Mouse (Mus musculus) forebrain, embryonic 15.5 days (tissue): ENCODE data around the gene Ppm1l. TPM values are rescaled to one million over a fixed set of nuclear protein-coding genes. Genes with fewer than 3 reads are reported as not detected.
A peak's percentile ranks its signal among the peaks of the same experiment; 100 is the strongest.
"Not testable (repeated sequence)": the region's sequence is repeated elsewhere in the genome, so short reads cannot be mapped to it uniquely, and the experiment has no call there.

ENCODE experiments used
- ATAC-seq: fragments of 200-750 bp; cut with Nextera tagmentation; replicated peaks from 2 replicates; pipeline ENCODE4 v1.8.0; 2017; ENCODE audit warnings: mild to moderate bottlenecking, moderate TSS enrichment, moderate library complexity
- H3K27ac ChIP-seq: fragments of 300-500 bp; sonication (generic); replicated peaks from 2 replicates; pipeline ENCODE4 v1.5.1; 2015; ENCODE audit warnings: mild to moderate bottlenecking, inconsistent platforms
- H3K27me3 ChIP-seq: fragments of 300-500 bp; sonication (generic); 2 replicates; pipeline ENCODE4 v1.6.1; 2015; ENCODE audit warnings: inconsistent platforms
- H3K36me3 ChIP-seq: fragments of 300-500 bp; sonication (generic); 2 replicates; pipeline ENCODE4 v1.6.1; 2015; ENCODE audit warnings: mild to moderate bottlenecking, inconsistent platforms
- H3K4me1 ChIP-seq: fragments of 300-500 bp; sonication (generic); 2 replicates; pipeline ENCODE4 v1.6.1; 2015; ENCODE audit warnings: inconsistent platforms
- H3K4me2 ChIP-seq: fragments of 300-500 bp; sonication (generic); replicated peaks from 2 replicates; pipeline ENCODE4 v1.6.1; 2015; ENCODE audit warnings: mild to moderate bottlenecking, inconsistent platforms
- H3K4me3 ChIP-seq: fragments of 300-500 bp; sonication (generic); 2 replicates; pipeline ENCODE4 v1.5.1; 2015; ENCODE audit warnings: mild to moderate bottlenecking, inconsistent platforms
- H3K9ac ChIP-seq: fragments of 300-500 bp; sonication (generic); replicated peaks from 2 replicates; pipeline ENCODE4 v1.6.1; 2015; ENCODE audit warnings: mild to moderate bottlenecking, inconsistent platforms
- H3K9me3 ChIP-seq: fragments of 300-500 bp; sonication (generic); 2 replicates; pipeline ENCODE4 v1.6.1; 2016; ENCODE audit warnings: inconsistent platforms
- WGBS: fragments of 180-500 bp; shearing (Covaris S2); methylation state at CpG from one replicate; pipeline ENCODE4 v1.1.7; 2015; ENCODE audit warnings: mixed read lengths; 5-methylcytosine and 5-hydroxymethylcytosine counted together
- polyA plus RNA-seq: library from polyadenylated mRNA; unstranded; fragments of >200 nt; fragmentation: Nextera tagmentation; extraction: Ambion mirVana; gene quantifications from 2 replicates; pipeline ENCODE4 v1.2.1, GENCODE M21; 2015

Ppm1l gene
- polyA plus RNA-seq, 1 experiment from 2014 or later: 26.2 TPM

DNA sequence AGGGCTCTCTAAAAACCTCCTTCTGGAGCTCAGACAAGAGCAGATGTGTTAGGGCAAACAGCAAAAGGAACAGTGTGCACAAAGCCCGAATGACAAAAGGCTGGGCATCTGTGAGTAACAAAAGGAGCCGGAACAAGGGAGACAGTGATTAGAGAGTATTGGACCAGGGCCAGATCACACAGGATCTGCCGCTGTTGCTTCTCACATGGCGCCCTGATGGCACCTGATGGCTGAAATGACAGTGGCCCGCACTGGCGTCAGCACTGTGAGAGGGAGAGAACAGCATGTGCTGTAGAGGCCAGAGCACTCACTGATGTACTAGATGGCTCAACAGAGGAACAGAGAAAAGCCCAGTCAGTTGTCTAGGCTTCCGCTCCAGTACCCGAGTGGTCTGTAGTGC, 226.3 kb downstream of the Ppm1l start:
- no peak overlapping the region for H3K4me2 ChIP-seq
- 44% methylated on average over 8 of the region's 8 CpGs for WGBS
- H3K36me3 ChIP-seq: no peaks in the 10 kb centered on the region
- H3K9me3 ChIP-seq: no peaks in the 10 kb centered on the region
- 0 out of 2 replicates have a peak, but pooled peaks have one; percentile 29 for ATAC-seq
- no peak overlapping the region for H3K9ac ChIP-seq
- no peak overlapping the region for H3K4me3 ChIP-seq
- H3K4me1 ChIP-seq: peaks cover 22% of the 10 kb centered on the region
- H3K27ac ChIP-seq: peak overlapping the region; percentile 32
- no peaks in the 10 kb centered on the region for H3K27me3 ChIP-seq

DNA sequence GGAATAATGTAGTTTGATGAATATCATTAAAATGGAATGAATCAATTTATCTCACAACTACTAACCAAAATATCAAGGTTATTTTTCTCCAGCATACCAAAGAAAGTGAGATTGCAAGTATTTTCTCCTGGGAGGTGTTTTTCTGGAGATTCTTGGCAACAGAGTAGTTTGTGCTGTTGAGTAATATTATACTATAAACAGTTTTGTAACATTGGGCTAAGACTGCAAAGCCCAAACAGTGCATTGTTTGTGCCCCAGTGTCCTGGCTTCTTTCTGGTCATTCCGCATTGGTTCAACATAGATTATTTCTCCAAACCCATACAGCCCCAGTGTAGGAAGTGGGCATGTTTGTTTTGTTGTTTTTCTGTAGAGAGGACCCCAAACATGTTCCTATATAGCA, 227.1 kb downstream of the Ppm1l start:
- H3K4me3 ChIP-seq: no peak overlapping the region
- 93% methylated on average over 1 of the region's 1 CpGs for WGBS
- H3K27me3 ChIP-seq: no peaks in the 10 kb centered on the region
- H3K9ac ChIP-seq: no peak overlapping the region
- no peaks in the 10 kb centered on the region for H3K9me3 ChIP-seq
- H3K36me3 ChIP-seq: no peaks in the 10 kb centered on the region
- H3K4me1 ChIP-seq: peaks cover 21% of the 10 kb centered on the region
- H3K4me2 ChIP-seq: no peak overlapping the region
- H3K27ac ChIP-seq: no peak overlapping the region
- ATAC-seq: no peak

DNA sequence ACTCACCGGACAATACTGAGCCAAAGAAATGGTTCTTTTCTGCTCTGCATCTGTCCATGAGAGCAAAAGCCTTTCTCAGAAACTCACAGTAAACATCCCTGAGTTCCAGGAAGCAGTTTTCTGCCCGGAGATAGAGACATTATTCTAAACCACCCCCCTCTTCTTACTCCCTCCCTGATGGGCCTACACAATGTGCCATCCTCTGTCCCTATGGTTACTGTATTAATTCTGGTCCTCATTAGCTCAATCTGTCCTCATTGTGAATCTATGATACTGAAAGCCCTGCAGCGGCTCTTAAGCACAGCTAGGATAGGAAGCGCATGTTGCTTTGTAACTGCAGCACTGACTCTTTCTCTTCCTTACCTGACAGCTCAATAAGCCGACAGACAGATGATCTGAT, 228.4 kb downstream of the Ppm1l start:
- H3K27ac ChIP-seq: 0 out of 2 replicates have a peak overlapping the region, but pooled peaks have one; percentile 11
- H3K4me2 ChIP-seq: no peak overlapping the region
- ATAC-seq: peak; percentile 63
- H3K36me3 ChIP-seq: no peaks in the 10 kb centered on the region
- H3K9ac ChIP-seq: no peak overlapping the region
- H3K4me3 ChIP-seq: no peak overlapping the region
- no peaks in the 10 kb centered on the region for H3K9me3 ChIP-seq
- WGBS: 58% methylated on average over 5 of the region's 5 CpGs
- peaks cover 11% of the 10 kb centered on the region for H3K4me1 ChIP-seq
- H3K27me3 ChIP-seq: no peaks in the 10 kb centered on the region

DNA sequence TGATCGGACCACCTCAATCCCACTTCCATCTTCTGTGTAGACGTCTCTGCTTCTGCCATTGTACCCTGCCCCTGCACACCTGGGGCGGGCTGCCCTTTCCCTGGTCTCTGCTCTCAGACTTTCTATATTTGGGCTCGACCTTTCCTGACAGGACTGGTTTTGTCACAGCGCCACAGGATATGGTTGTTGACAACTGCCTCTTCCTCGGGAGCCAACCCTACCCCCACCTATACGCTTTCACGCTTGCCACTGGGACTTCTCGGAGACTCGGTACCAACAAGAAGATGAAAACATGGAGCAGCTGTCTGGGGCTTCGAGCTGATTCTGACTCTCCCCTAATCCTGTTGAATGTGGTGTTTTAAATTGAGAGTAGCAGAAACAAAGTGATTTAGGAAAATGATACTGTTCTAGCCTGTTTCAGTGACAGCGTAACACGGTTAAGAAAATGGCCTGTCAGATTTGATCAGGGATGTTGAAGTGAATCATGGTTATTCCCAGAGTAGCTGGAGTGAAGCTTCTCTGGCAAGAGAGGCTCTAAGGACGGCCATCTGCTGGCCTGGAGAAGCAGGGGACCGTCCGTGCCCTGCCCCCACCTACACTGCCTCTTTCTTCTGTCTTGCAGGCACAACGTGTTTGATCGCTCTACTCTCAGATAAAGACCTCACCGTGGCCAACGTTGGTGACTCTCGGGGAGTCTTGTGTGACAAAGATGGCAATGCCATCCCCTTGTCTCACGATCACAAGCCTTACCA, 232.2 kb downstream of the Ppm1l start:
- peaks cover 6% of the 10 kb centered on the region for H3K4me1 ChIP-seq
- ATAC-seq: no peak
- H3K4me3 ChIP-seq: no peak overlapping the region
- H3K9ac ChIP-seq: no peak overlapping the region
- no peak overlapping the region for H3K4me2 ChIP-seq
- 85% methylated on average over 22 of the region's 22 CpGs for WGBS
- 0 out of 2 replicates have a peak, but pooled peaks cover 4% of the 10 kb centered on the region for H3K36me3 ChIP-seq
- no peaks in the 10 kb centered on the region for H3K27me3 ChIP-seq
- no peaks in the 10 kb centered on the region for H3K9me3 ChIP-seq
- H3K27ac ChIP-seq: no peak overlapping the region

DNA sequence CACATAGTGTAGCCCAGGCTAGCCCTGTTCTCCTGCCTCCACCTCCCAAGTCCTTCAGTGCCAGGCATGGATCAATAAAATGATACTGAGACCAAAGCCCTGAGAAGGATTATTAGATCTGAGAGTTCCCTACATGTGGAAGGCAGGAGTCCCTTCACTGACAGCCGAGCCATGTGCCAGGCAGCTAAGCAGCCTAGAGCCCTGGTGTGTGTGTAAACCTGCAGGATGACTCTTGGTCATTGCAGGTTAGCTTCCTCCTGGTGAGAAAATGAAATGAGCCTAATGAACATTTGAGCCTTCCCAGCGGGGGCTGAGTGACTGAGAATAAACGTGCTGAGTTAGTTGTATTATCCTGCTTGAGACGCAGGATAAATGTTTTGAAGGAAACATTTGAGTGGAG, 232.9 kb downstream of the Ppm1l start:
- no peaks in the 10 kb centered on the region for H3K9me3 ChIP-seq
- H3K27ac ChIP-seq: no peak overlapping the region
- H3K4me1 ChIP-seq: peaks cover 6% of the 10 kb centered on the region
- 0 out of 2 replicates have a peak, but pooled peaks cover 9% of the 10 kb centered on the region for H3K36me3 ChIP-seq
- H3K4me2 ChIP-seq: no peak overlapping the region
- H3K27me3 ChIP-seq: no peaks in the 10 kb centered on the region
- 70% methylated on average over 4 of the region's 4 CpGs for WGBS
- no peak for ATAC-seq
- no peak overlapping the region for H3K4me3 ChIP-seq
- H3K9ac ChIP-seq: no peak overlapping the region

DNA sequence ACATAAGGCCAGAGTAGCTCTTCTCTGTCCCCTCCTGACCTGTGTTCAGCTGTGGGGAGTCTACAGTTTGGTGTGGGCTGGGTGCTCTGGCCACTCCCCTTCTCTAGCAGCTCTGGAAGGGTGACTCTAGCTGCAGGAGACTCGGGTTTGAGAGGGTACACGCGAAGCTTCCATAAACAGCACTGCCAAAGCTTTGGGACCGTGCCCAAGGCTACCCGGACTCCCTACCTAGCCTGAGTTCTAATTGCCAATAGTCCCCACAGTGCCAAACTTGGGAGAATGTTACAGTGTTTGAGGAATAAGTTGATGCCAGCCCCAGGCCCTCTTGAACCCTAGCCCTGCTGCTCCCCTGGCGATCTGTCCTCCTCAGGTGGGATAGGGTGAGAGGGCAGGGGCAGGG, 238.8 kb downstream of the Ppm1l start:
- H3K9me3 ChIP-seq: no peaks in the 10 kb centered on the region
- H3K4me1 ChIP-seq: peaks cover 13% of the 10 kb centered on the region; the same call in 1 of the 2 replicates
- 0 out of 2 replicates have a peak, but pooled peaks cover 9% of the 10 kb centered on the region for H3K36me3 ChIP-seq
- 81% methylated on average over 6 of the region's 6 CpGs for WGBS
- H3K4me2 ChIP-seq: no peak overlapping the region
- H3K4me3 ChIP-seq: no peak overlapping the region
- no peak overlapping the region for H3K27ac ChIP-seq
- no peak for ATAC-seq
- no peaks in the 10 kb centered on the region for H3K27me3 ChIP-seq
- H3K9ac ChIP-seq: no peak overlapping the region

DNA sequence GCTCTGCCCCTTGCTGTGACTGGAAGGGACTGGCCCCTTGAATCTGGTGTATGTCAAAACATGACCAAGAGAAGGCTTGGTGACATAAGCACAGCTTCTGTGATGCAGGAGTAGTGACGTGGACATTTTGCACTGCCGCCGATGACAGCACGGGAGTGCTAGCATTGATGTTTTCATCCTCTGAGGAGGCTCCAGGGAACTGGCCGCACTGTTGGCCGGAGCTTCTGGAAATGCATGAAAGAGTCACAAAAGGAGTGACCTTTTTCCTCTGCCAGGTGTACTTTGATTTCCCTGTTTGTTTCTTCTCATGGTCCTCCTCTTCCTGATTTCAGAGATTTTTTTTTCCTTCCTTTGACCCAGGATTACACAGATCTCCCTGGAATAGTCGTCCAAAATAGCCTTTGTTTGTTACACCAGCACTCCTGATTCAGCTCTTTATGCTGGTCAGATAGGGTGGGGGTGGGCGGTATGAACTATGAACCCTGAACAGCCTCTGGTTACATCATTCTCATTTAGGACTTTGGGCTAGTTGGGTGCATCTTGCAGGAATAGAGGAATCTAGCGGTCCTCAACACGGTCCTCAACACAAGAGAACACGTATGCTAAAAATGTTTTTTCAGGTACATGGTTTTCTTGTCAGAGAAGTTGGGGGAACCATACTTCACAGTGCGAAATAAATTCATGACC, 239.6 kb downstream of the Ppm1l start:
- 84% methylated on average over 12 of the region's 12 CpGs for WGBS
- ATAC-seq: no peak
- no peaks in the 10 kb centered on the region for H3K27me3 ChIP-seq

DNA sequence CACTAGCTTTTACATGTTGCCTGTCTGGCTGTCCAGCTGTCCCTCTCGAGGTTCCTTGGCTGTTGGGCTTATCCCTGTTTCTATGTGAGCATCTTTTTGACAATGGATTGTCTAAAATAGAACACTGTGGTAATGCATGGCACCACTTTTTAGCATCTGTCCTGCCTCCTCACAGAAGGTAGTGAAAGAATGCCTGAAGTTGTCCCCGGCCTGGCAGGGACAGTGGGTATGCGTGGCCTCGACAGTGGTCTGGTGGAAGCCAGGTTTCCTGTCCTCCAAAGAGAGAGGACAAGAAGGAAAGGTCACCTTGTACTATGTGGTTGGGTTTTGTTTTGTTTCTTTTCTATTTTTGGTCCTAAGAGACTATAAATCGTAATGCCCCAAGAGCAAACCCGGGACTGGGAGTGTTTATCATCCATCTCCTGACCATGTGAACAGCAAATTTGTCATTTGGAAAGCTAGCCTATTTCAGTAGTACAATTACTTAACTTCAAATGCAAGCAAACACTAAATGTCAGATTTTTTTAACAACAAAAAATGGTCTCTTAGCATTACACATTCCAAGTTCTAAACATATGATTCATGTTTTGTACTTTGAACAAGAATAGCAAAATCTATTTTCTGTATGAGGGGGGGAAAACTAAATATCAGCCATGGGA, 242.8 kb downstream of the Ppm1l start:
- WGBS: 94% methylated on average over 6 of the region's 6 CpGs
- no peak for ATAC-seq
- Histone ChIP-seq H3K4me2 (no peak overlapping the region), H3K9me3 (no peaks in the 10 kb centered on the region), H3K27ac (no peak overlapping the region), H3K36me3 (no peaks in the 10 kb centered on the region), H3K4me3 (no peak overlapping the region), H3K27me3 (no peaks in the 10 kb centered on the region), H3K4me1 (peaks cover 13% of the 10 kb centered on the region; the same call in 1 of the 2 replicates), H3K9ac (no peak overlapping the region)

More for the DNA sequence above, 239.6 kb downstream of the Ppm1l start:
- Histone ChIP-seq H3K4me2 (no peak overlapping the region), H3K4me3 (no peak overlapping the region), H3K36me3 (0 out of 2 replicates have a peak, but pooled peaks cover 9% of the 10 kb centered on the region), H3K27ac (no peak overlapping the region), H3K9ac (no peak overlapping the region), H3K9me3 (no peaks in the 10 kb centered on the region), H3K4me1 (peaks cover 13% of the 10 kb centered on the region; the same call in 1 of the 2 replicates)

DNA sequence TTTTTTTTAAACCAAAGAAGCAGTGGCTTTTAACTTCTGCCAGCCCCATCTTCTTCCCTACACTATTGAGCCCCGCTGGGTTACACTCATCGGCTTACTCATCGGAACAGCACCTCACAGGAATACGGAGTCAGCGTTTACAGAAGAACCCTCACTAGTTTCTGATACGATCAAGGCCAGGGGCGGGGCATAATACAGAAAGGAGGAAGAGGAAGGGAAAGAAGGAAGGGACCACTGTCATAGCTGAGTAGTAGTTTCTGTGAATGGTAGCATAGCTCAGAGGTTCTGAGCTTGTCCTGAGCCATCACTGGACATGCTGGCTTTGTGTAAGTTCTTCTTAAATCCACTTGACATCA, 243.3 kb downstream of the Ppm1l start:
- Histone ChIP-seq H3K9me3 (no peaks in the 10 kb centered on the region), H3K4me2 (no peak overlapping the region), H3K27me3 (no peaks in the 10 kb centered on the region), H3K27ac (no peak overlapping the region), H3K36me3 (no peaks in the 10 kb centered on the region), H3K4me3 (no peak overlapping the region), H3K9ac (no peak overlapping the region), H3K4me1 (peaks cover 13% of the 10 kb centered on the region; the same call in 1 of the 2 replicates)
- ATAC-seq: no peak
- WGBS: 91% methylated on average over 7 of the region's 7 CpGs

DNA sequence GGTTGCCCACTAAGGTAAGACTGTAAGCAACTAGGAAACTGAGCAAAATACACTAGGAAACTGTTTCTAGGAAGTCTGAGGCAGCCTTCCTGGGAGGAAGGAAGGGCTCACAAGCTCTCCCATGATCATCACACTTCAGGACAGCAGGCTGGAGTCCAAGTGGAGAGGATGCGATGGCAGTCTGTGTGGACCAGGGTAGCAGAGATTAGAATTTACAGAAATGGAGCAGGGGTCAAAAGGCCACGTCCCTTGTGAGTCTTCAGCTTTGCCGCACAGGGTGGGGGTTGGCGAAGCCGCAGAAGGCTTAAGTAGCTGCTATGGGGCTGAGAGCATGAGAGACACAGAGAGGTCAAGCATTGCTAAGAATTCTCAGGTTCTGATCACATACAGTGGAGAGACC, 245.0 kb downstream of the Ppm1l start:
- no peak overlapping the region for H3K4me2 ChIP-seq
- no peaks in the 10 kb centered on the region for H3K9me3 ChIP-seq
- no peak for ATAC-seq
- no peak overlapping the region for H3K4me3 ChIP-seq
- WGBS: 82% methylated on average over 5 of the region's 5 CpGs
- H3K9ac ChIP-seq: no peak overlapping the region
- no peaks in the 10 kb centered on the region for H3K36me3 ChIP-seq
- peaks cover 13% of the 10 kb centered on the region; the same call in 1 of the 2 replicates for H3K4me1 ChIP-seq
- H3K27ac ChIP-seq: no peak overlapping the region
- no peaks in the 10 kb centered on the region for H3K27me3 ChIP-seq

DNA sequence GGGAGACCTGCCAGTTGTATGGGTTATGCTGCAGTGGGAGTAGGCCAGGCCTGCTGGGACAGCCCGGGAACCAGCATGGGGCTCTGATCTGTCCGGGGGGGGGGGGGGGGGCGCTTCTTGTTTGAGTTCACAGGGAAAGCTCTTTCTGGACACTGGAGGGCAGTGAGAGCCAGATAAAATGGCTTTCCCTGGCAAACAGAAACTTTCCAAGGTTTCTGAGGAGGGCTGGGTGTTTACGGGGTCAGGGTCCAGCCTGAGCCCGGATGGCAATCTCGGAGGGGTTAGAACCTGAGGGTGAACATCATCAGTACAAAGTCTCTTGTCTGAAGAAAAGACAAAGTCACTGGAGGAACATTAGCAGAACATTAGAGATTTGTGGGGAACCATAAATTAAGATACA, 246.7 kb downstream of the Ppm1l start:
- ATAC-seq: no peak

DNA sequence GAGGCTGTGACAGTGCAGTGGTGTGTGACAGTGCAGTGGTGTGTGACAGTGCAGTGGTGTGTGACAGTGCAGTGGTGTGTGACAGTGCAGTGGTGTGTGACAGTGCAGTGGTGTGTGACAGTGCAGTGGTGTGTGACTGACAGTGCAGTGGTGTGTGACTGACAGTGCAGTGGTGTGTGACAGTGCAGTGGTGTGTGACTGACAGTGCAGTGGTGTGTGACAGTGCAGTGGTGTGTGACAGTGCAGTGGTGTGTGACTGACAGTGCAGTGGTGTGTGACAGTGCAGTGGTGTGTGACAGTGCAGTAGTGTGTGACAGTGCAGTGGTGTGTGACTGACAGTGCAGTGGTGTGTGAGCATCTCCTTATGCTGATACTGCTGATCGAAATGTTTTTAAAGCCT, 248.9 kb downstream of the Ppm1l start:
- WGBS: 97% methylated on average over 1 of the region's 1 CpGs
- not testable (repeated sequence) for H3K9ac ChIP-seq, H3K27ac ChIP-seq, H3K4me1 ChIP-seq, H3K4me2 ChIP-seq, H3K27me3 ChIP-seq, ATAC-seq, H3K36me3 ChIP-seq, H3K4me3 ChIP-seq, H3K9me3 ChIP-seq

More for the DNA sequence above, 246.7 kb downstream of the Ppm1l start:
- no peak overlapping the region for H3K4me2 ChIP-seq
- H3K27ac ChIP-seq: no peak overlapping the region
- WGBS: 87% methylated on average over 6 of the region's 6 CpGs
- H3K9ac ChIP-seq: no peak overlapping the region
- 0 out of 2 replicates have a peak, but pooled peaks cover 6% of the 10 kb centered on the region for H3K4me1 ChIP-seq
- H3K4me3 ChIP-seq: no peak overlapping the region
- no peaks in the 10 kb centered on the region for H3K27me3 ChIP-seq
- no peaks in the 10 kb centered on the region for H3K36me3 ChIP-seq
- no peaks in the 10 kb centered on the region for H3K9me3 ChIP-seq
